Mouse (Mus musculus) heart, embryonic 10.5 days (tissue): ENCODE results near the gene Lamb1. TPM values are rescaled to one million over a fixed set of nuclear protein-coding genes. Genes with fewer than 3 reads are reported as not detected.

Experiments used
- DNase-seq: peaks from one replicate; pipeline ENCODE4 v3.0.0-alpha.2; 2017; ENCODE audit warnings: low spot score
- H3K27ac ChIP-seq: fragments of 300-500 bp; sonication (generic); 2 replicates; pipeline ENCODE4 v1.5.1; 2016; ENCODE audit warnings: mild to moderate bottlenecking
- H3K27me3 ChIP-seq: fragments of 300-500 bp; sonication (generic); 2 replicates; pipeline ENCODE4 v1.6.1; 2016; ENCODE audit warnings: mild to moderate bottlenecking; ENCODE audit not compliant: poor library complexity, insufficient read depth, severe bottlenecking
- H3K36me3 ChIP-seq: fragments of 300-500 bp; sonication (generic); 2 replicates; pipeline ENCODE4 v1.6.1; 2016; ENCODE audit warnings: mild to moderate bottlenecking, moderate library complexity
- H3K4me1 ChIP-seq: fragments of 300-500 bp; sonication (generic); 2 replicates; pipeline ENCODE4 v1.6.1; 2016; ENCODE audit warnings: mild to moderate bottlenecking
- H3K4me3 ChIP-seq: fragments of 300-500 bp; sonication (generic); 2 replicates; pipeline ENCODE4 v1.5.1; 2016; ENCODE audit warnings: mild to moderate bottlenecking, moderate library complexity
- H3K9me3 ChIP-seq: fragments of 300-500 bp; sonication (generic); 2 replicates; pipeline ENCODE4 v1.6.1; 2016; ENCODE audit warnings: mild to moderate bottlenecking, moderate library complexity
- WGBS: fragments of 180-500 bp; shearing (Covaris S2); methylation state at CpG from one replicate; pipeline ENCODE4 v1.1.7; 2016; 5-methylcytosine and 5-hydroxymethylcytosine counted together
- polyA plus RNA-seq: library from polyadenylated mRNA; unstranded; fragments of >200 nt; fragmentation: Nextera tagmentation; extraction: Ambion mirVana; gene quantifications from 2 replicates; pipeline ENCODE4 v1.2.1, GENCODE M21; 2016

The Lamb1 gene
- 66.1 and 102 TPM in 2 replicates for polyA plus RNA-seq

DNA sequence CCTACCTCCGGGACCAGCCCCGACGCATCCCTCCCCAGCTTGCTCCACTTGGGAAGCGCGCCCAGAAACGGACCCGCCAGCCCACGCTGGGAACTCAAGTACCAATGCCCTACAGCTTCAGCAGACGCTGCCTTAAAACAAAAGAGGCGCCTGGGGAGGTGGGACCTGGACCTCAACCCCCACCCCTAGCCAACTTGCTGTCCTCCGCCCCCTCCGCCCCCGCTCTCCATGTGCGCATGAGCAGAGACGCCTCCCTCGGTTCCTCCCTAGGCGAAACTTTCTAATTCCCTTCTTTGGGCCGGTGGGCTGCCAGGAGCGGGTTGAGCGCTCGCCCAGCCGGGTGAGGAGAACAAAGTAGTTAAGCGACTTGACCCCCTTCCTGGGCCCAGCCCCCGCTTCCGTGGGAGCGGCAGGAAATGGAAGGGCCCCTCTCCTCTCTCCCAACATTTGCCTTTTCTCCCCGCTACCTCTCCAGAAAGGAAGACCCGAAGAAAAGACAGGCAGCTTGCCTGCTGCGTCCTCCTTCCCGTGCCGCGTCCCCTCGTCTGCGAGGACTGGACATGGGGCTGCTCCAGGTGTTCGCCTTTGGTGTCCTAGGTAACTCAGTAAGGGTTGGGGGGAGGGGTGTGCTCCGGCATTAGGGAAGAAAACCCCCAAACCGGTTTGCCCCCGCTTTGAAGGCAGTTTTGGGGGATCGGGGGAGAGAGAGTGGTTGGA is at the start of gene Lamb1:
Gene Lamb1, plus strand, starts transcription at position 230 of the 717 bp plus-strand sequence.
- peak within 1 kb of the TSS; percentile 87 for H3K4me3 ChIP-seq
- WGBS, result under 1% methylated on average over 39 of the region's 39 CpGs
- H3K36me3 ChIP-seq, result peaks cover 28% of the 10 kb centered on the region
- H3K4me1 ChIP-seq, result peaks cover 57% of the 10 kb centered on the region
- H3K9me3 ChIP-seq, result no peaks in the 10 kb centered on the region
- H3K27me3 ChIP-seq, result no peaks in the 10 kb centered on the region
- H3K27ac ChIP-seq, result peak within 1 kb of the TSS; percentile 95
- peak; percentile 92 for DNase-seq

DNA sequence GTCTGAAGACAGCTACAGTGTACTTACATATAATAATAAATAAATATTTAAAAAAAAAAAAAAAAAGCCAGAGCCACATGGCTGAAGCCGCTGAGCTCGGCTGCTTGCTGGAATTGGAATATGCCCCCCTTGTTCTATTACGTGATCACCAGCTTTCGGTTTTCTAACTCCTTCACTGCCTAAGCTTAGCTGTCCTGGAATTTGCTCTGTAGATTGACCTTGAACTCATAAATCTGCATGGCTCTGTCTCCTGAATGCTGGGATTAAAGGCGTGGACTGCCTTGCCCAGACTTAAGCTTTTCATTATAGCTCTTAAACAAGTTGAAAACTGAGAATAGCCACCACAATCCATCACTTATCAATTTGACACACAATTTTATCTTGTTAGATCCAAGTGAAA is 47.8 kb upstream of the Lamb1 start:
- DNase-seq, result no peak

DNA sequence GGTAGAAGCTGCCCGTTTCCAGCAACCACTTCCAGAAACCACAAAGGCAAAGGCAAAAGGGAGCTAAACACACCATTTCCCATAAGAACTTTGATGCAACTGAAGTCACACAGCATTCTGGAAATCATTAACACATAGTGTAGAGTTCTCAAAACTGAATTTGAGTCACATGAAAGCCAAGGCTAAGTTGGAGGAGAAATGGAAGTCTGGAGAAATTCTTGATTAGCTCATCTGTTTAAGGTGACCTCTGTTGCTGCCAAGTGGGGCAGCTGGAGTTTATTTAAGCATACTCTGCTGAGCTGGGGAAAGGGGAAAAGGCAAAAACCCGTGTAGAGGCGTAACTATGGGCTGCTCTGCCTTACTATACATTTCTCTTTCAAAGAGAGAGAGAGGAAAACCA is 46.3 kb upstream of the Lamb1 start:
- Histone ChIP-seq H3K27ac (no peak overlapping the region), H3K27me3 (no peaks in the 10 kb centered on the region), H3K4me1 (peaks cover 23% of the 10 kb centered on the region), H3K4me3 (no peak overlapping the region), H3K9me3 (no peaks in the 10 kb centered on the region), H3K36me3 (no peaks in the 10 kb centered on the region)
- no peak for DNase-seq
- WGBS, result 65% methylated on average over 3 of the region's 3 CpGs

More for the DNA sequence above, 47.8 kb upstream of the Lamb1 start:
- Histone ChIP-seq H3K36me3 (no peaks in the 10 kb centered on the region), H3K9me3 (no peaks in the 10 kb centered on the region), H3K27me3 (no peaks in the 10 kb centered on the region), H3K4me3 (no peak overlapping the region), H3K4me1 (peaks cover 16% of the 10 kb centered on the region), H3K27ac (no peak overlapping the region)
- 85% methylated on average over 5 of the region's 5 CpGs for WGBS

DNA sequence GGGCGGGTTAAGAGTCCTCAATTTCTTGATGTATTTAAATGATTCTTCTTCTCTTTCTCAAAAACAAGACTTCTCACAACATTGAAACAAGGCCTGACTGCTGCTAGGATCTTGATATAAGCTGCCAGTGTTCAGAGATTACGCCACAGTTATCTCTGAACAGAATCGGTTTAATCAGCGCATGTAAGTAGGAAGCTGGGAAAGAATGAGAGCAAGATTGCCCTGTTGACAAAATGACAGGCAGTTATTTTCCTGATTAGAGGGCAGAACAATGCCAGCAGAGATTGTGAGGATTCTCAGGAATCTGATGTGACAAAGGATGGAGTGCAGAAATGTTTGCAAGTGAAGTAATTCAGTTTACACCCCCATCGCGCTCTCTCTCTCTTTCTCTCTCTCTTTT is 43.5 kb upstream of the Lamb1 start:
- Histone ChIP-seq H3K4me1 (peaks cover 23% of the 10 kb centered on the region), H3K27me3 (no peaks in the 10 kb centered on the region), H3K4me3 (no peak overlapping the region), H3K9me3 (no peaks in the 10 kb centered on the region), H3K27ac (no peak overlapping the region), H3K36me3 (no peaks in the 10 kb centered on the region)
- DNase-seq, result no peak
- 45% methylated on average over 6 of the region's 6 CpGs for WGBS

DNA sequence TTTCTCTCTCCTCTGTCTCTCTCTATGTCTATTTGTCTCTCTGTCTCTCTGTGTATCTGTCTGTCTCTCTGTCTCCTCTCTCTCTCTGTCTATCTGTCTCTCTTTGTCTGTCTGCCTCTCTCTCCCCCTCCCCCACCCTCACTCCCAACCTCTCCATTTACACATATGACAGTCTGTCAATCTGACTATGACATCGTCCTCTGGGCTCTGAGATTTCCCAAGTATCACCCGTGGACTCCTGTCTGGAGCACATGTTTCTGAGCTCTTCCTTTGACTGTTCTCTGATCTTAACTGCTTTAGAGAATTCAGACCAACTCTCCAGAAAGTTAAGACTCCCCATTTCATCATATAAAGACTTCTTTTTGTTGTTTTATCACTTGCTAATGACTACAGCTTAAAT is 42.8 kb upstream of the Lamb1 start:
- Histone ChIP-seq H3K36me3 (no peaks in the 10 kb centered on the region), H3K4me3 (no peak overlapping the region), H3K4me1 (peaks cover 23% of the 10 kb centered on the region), H3K27me3 (no peaks in the 10 kb centered on the region), H3K27ac (no peak overlapping the region), H3K9me3 (no peaks in the 10 kb centered on the region)
- no peak for DNase-seq
- WGBS, result 33% methylated on average over 2 of the region's 2 CpGs

GRCm38 (mm10) chr12:31222741-31223140 is 42.3 kb upstream of the Lamb1 start:
- Histone ChIP-seq H3K27ac (0 out of 2 replicates have a peak overlapping the region, but pooled peaks have one; percentile 16), H3K27me3 (no peaks in the 10 kb centered on the region), H3K9me3 (no peaks in the 10 kb centered on the region), H3K4me3 (no peak overlapping the region), H3K36me3 (no peaks in the 10 kb centered on the region), H3K4me1 (peaks cover 22% of the 10 kb centered on the region)
- no peak for DNase-seq
- 32% methylated on average over 3 of the region's 3 CpGs for WGBS

GRCm38 (mm10) chr12:31225451-31225850 is 39.6 kb upstream of the Lamb1 start:
- no peaks in the 10 kb centered on the region for H3K36me3 ChIP-seq
- no peak for DNase-seq
- H3K9me3 ChIP-seq, result no peaks in the 10 kb centered on the region
- H3K4me1 ChIP-seq, result peaks cover 32% of the 10 kb centered on the region
- no peak overlapping the region for H3K4me3 ChIP-seq
- 43% methylated on average over 8 of the region's 8 CpGs for WGBS
- no peak overlapping the region for H3K27ac ChIP-seq
- no peaks in the 10 kb centered on the region for H3K27me3 ChIP-seq

DNA sequence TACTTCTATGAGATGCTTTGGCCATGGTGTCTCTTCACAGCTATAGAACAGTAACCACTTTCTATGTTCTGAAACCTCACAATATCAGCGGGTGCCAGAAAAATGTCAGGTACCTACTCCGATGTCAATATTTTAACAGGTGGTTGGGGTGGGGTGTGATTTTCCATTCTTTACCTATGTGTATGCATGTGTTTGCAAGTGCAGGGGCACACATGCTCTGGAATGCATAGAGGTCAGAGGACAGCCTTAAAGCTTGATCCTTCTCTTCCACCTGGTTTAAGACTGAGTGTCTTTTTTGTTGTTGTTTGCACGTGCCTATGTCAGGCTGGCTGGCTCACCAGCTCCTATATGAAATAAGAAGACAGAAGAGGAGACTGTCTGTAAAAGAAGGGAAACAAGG is 37.9 kb upstream of the Lamb1 start:
- Histone ChIP-seq H3K36me3 (no peaks in the 10 kb centered on the region), H3K4me3 (no peak overlapping the region), H3K27me3 (no peaks in the 10 kb centered on the region), H3K9me3 (no peaks in the 10 kb centered on the region), H3K27ac (no peak overlapping the region), H3K4me1 (peaks cover 30% of the 10 kb centered on the region)
- DNase-seq, result no peak
- 80% methylated on average over 3 of the region's 3 CpGs for WGBS

DNA sequence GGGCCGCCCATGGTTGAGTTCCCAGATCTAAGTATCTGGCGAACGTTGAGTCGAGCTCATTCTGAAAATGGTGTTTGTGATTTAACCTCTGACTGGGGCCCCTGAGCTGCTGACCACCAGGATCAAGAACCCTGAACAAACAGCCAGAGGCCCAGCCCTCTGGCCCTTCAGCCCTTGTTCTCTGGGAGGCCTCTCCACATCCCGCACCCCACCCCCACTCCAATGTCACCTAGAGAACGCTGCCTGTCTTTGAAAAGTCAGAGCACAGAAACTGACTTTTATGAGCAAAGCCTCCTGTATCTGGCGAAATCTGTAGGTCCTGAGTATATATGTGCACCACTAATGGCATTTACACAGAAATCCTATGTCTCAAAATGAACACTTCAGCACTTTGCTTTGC is 36.2 kb upstream of the Lamb1 start:
- Histone ChIP-seq H3K4me3 (no peak overlapping the region), H3K36me3 (no peaks in the 10 kb centered on the region), H3K4me1 (peaks cover 34% of the 10 kb centered on the region), H3K27me3 (no peaks in the 10 kb centered on the region), H3K9me3 (no peaks in the 10 kb centered on the region), H3K27ac (peak overlapping the region; percentile 84)
- 29% methylated on average over 7 of the region's 7 CpGs for WGBS
- no peak for DNase-seq

- no peak for DNase-seq
- peak overlapping the region; percentile 73; the same call in 1 of the 2 replicates for H3K27ac ChIP-seq
- no peaks in the 10 kb centered on the region for H3K9me3 ChIP-seq
- no peak overlapping the region for H3K4me3 ChIP-seq
- 64% methylated on average over 1 of the region's 1 CpGs for WGBS
- peaks cover 46% of the 10 kb centered on the region for H3K4me1 ChIP-seq
- no peaks in the 10 kb centered on the region for H3K36me3 ChIP-seq
- H3K27me3 ChIP-seq, result no peaks in the 10 kb centered on the region
Observed at GRCm38 (mm10) chr12:31232635-31233034, 32.4 kb upstream of the Lamb1 start.

GRCm38 (mm10) chr12:31235018-31235417 is 30.0 kb upstream of the Lamb1 start:
- Histone ChIP-seq H3K27me3 (no peaks in the 10 kb centered on the region), H3K27ac (no peak overlapping the region), H3K36me3 (no peaks in the 10 kb centered on the region), H3K4me3 (no peak overlapping the region), H3K4me1 (peaks cover 34% of the 10 kb centered on the region), H3K9me3 (no peaks in the 10 kb centered on the region)
- DNase-seq, result no peak
- 92% methylated on average over 6 of the region's 6 CpGs for WGBS

DNA sequence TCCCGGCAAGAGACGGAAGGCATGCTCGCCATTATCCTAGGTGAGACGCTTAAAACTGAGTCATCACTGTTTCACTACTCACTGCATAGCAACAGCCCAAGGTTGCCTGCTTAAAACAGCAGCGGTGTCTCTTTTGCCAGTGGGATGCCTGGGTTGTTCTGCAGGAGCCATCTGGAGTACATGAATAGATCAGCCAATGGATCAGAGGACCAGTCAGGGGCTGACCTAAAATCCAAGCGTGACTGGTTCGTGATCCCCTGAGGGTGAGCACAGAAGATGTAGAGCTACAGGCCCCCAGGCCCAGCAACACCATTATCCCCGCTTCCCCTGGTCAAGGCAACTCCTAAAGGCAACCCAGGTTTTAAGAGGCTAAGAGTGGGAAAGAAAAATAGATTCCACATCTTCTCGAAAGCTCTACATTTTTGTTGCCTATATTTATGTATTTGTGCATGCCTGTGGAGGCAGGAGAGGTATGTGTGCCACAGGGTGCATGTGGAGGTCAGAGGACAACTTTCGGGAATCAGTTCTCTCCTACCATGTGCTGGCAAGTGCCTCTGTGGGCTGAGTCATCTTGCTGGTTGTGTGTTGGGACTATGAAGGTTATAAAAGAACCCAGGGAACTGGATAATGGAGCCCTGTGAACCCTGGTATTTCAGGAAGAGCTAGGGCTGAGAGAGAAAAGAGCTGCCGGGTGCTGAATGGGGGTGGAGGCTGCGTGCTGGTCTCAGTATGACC is 28.0 kb upstream of the Lamb1 start:
- no peaks in the 10 kb centered on the region for H3K27me3 ChIP-seq
- no peaks in the 10 kb centered on the region for H3K36me3 ChIP-seq
- peak overlapping the region; percentile 29; the same call in 1 of the 2 replicates for H3K27ac ChIP-seq
- peaks cover 30% of the 10 kb centered on the region for H3K4me1 ChIP-seq
- H3K9me3 ChIP-seq, result no peaks in the 10 kb centered on the region
- no peak for DNase-seq
- 67% methylated on average over 12 of the region's 12 CpGs for WGBS
- no peak overlapping the region for H3K4me3 ChIP-seq

DNA sequence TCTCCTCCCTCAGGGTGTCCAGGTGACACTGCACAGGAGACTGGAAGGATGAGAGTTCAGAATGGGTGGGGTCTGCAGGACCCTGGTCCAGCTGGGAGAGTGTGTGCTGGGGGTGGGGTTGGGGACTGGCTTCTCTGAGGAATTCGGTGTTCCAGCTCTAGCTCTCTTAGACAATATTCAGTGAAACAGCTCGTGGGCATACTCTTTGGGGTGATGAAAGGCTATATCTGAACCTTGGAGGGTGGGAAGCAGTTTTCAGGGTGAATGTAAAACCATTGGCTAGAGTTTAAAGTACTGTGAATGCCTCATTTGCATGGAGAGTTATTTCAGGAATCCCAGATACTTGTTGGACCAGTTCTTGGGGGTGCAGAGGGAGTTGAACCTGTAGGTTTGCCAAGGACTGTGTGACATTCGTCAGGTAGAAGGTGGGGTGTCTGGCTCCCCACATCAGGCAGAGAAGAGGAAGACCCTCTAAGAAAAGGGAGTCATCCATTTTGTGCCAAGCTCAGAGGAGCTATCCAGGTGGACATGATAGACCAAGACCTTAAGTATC is 25.9 kb upstream of the Lamb1 start:
- Histone ChIP-seq H3K36me3 (no peaks in the 10 kb centered on the region), H3K4me3 (no peak overlapping the region), H3K4me1 (peaks cover 16% of the 10 kb centered on the region), H3K9me3 (no peaks in the 10 kb centered on the region), H3K27me3 (no peaks in the 10 kb centered on the region), H3K27ac (no peak overlapping the region)
- no peak for DNase-seq
- 68% methylated on average over 3 of the region's 3 CpGs for WGBS
